Mouse (Mus musculus): Measurements from ENCODE around the gene Exoc8. TPM values are rescaled to one million over a fixed set of nuclear protein-coding genes. Genes with fewer than 3 reads are reported as not detected.

Gene Exoc8
- total RNA-seq, 1 experiment, result 16.8 TPM

- TF ChIP-seq CHD2 (IDR thresholded peaks at IDR 0.05; ENCODE audit: low read depth, low read length) (no peak), HCFC1 (IDR thresholded peaks at IDR 0.05; ENCODE audit: borderline replicate concordance, insufficient read depth, low read length) (no peak), ZNF384 (IDR thresholded peaks at IDR 0.05; ENCODE audit: low read depth, low read length) (no peak), ZC3H11A (IDR thresholded peaks at IDR 0.05; ENCODE audit: borderline replicate concordance, low read depth, low read length) (no peak), MAFK (IDR thresholded peaks at IDR 0.05; ENCODE audit: insufficient read depth, low read depth, low read length) (no peak)
- no peak for DNase-seq (ENCODE audit: low read depth, low spot score)
- Histone ChIP-seq H3K27ac (ENCODE audit: insufficient read depth, low read depth, low read length, poor library complexity, severe bottlenecking) (no peak overlapping the region), H3K9ac (ENCODE audit: insufficient read depth, low read depth, low read length, poor library complexity, severe bottlenecking) (no peak overlapping the region), H3K36me3 (ENCODE audit: control insufficient read depth, insufficient read depth, low read length, poor library complexity, severe bottlenecking) (peaks cover 34% of the 10 kb centered on the region), H3K9me3 (ENCODE audit: control insufficient read depth, insufficient read depth, low read depth, low read length) (no peaks in the 10 kb centered on the region), H3K4me1 (ENCODE audit: control insufficient read depth in 2 of 2, insufficient read depth in 2 of 2, low read length in 2 of 2, poor library complexity in 1 of 2) (peaks cover 0 to 10% of the 10 kb centered on the region in 2 experiments; a peak in 2 of 4 replicates), H3K4me3 (ENCODE audit: insufficient read depth in 1 of 2, low read depth in 1 of 2, low read length in 2 of 2, poor library complexity in 1 of 2, severe bottlenecking in 1 of 2) (no peak overlapping the region)
- in situ Hi-C loops (cut with MboI; ENCODE audit: low sequenced_read_pairs in 2 of 2, unreplicated experiment in 2 of 2), result no loop called here
These were observed 4.9 kb downstream of the Exoc8 start for GRCm38 (mm10) chr8:124892596-124892995.

DNA sequence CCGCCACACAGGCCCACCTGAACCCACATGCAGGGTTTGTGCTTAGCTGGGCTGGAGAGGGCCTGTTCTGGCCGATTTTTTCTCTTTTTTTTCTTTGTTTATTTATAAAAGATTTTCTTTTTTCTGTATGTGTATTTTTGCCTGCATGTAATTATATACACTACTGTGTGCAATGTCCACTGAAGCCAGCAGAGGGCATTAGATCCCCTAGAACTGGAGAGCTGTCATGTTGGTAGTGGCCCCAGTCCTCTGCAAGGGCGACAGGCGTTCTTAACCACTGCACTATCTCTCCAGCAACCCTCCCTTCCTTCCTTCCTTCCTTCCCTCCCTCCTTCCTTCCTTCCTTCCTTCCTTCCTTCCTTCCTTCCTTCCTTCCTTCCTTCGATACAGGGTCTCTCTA is 9.1 kb downstream of the Exoc8 start:
- Histone ChIP-seq H3K9me3 (ENCODE audit: control insufficient read depth, insufficient read depth, low read depth, low read length) (no peaks in the 10 kb centered on the region), H3K4me1 (ENCODE audit: control insufficient read depth in 2 of 2, insufficient read depth in 2 of 2, low read length in 2 of 2, poor library complexity in 1 of 2) (no peaks in the 10 kb centered on the region), H3K9ac (ENCODE audit: insufficient read depth, low read depth, low read length, poor library complexity, severe bottlenecking) (no peak overlapping the region), H3K4me3 (ENCODE audit: insufficient read depth in 1 of 2, low read depth in 1 of 2, low read length in 2 of 2, poor library complexity in 1 of 2, severe bottlenecking in 1 of 2) (no peak overlapping the region), H3K27ac (ENCODE audit: insufficient read depth, low read depth, low read length, poor library complexity, severe bottlenecking) (no peak overlapping the region), H3K36me3 (ENCODE audit: control insufficient read depth, insufficient read depth, low read length, poor library complexity, severe bottlenecking) (peaks cover 57% of the 10 kb centered on the region)
- in situ Hi-C loops (cut with MboI; ENCODE audit: low sequenced_read_pairs in 2 of 2, unreplicated experiment in 2 of 2), result no loop called here
- DNase-seq (ENCODE audit: low read depth, low spot score), result no peak
- TF ChIP-seq CHD2 (IDR thresholded peaks at IDR 0.05; ENCODE audit: low read depth, low read length) (no peak), HCFC1 (IDR thresholded peaks at IDR 0.05; ENCODE audit: borderline replicate concordance, insufficient read depth, low read length) (no peak), ZC3H11A (IDR thresholded peaks at IDR 0.05; ENCODE audit: borderline replicate concordance, low read depth, low read length) (no peak), MAFK (IDR thresholded peaks at IDR 0.05; ENCODE audit: insufficient read depth, low read depth, low read length) (no peak)

GRCm38 (mm10) chr8:124878946-124879526 is 18.5 kb downstream of the Exoc8 start:
- DNase-seq (ENCODE audit: low read depth, low spot score), result no peak
- Histone ChIP-seq H3K9me3 (ENCODE audit: control insufficient read depth, insufficient read depth, low read depth, low read length) (no peaks in the 10 kb centered on the region), H3K4me3 (ENCODE audit: insufficient read depth in 1 of 2, low read depth in 1 of 2, low read length in 2 of 2, poor library complexity in 1 of 2, severe bottlenecking in 1 of 2) (no peak overlapping the region), H3K36me3 (ENCODE audit: control insufficient read depth, insufficient read depth, low read length, poor library complexity, severe bottlenecking) (peaks cover 74% of the 10 kb centered on the region), H3K4me1 (ENCODE audit: control insufficient read depth in 2 of 2, insufficient read depth in 2 of 2, low read length in 2 of 2, poor library complexity in 1 of 2) (no peaks in the 10 kb centered on the region), H3K9ac (ENCODE audit: insufficient read depth, low read depth, low read length, poor library complexity, severe bottlenecking) (no peak overlapping the region), H3K27ac (ENCODE audit: insufficient read depth, low read depth, low read length, poor library complexity, severe bottlenecking) (no peak overlapping the region)
- TF ChIP-seq ZNF384 (IDR thresholded peaks at IDR 0.05; ENCODE audit: low read depth, low read length) (no peak), ZC3H11A (IDR thresholded peaks at IDR 0.05; ENCODE audit: borderline replicate concordance, low read depth, low read length) (no peak), HCFC1 (IDR thresholded peaks at IDR 0.05; ENCODE audit: borderline replicate concordance, insufficient read depth, low read length) (no peak), MAFK (IDR thresholded peaks at IDR 0.05; ENCODE audit: insufficient read depth, low read depth, low read length) (no peak), CHD2 (IDR thresholded peaks at IDR 0.05; ENCODE audit: low read depth, low read length) (no peak)
- in situ Hi-C loops (cut with MboI; ENCODE audit: low sequenced_read_pairs in 2 of 2, unreplicated experiment in 2 of 2), result no loop called here

DNA sequence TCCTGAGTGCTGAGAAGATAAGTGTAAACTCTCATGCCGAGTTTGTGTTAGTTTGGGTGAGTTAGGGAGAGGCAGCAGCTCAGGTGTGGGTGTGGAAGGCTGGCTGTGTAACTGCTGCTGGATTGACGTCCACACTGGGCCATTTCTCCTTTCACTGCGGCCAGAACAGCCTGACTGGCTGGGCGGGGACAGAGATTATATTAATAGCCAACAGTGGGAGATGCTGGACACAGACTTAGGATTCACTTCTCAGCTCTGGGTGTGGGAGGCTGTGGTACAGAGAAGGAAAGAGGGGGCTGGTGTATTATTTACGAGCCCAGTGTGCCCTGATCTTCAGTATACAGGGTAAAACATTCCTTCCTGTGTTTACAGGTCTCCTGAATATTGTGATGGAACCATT is 19.4 kb downstream of the Exoc8 start:
- Histone ChIP-seq H3K4me1 (ENCODE audit: control insufficient read depth in 2 of 2, insufficient read depth in 2 of 2, low read length in 2 of 2, poor library complexity in 1 of 2) (no peaks in the 10 kb centered on the region; a peak in 1 of 4 replicates), H3K27ac (ENCODE audit: insufficient read depth, low read depth, low read length, poor library complexity, severe bottlenecking) (no peak overlapping the region), H3K36me3 (ENCODE audit: control insufficient read depth, insufficient read depth, low read length, poor library complexity, severe bottlenecking) (peaks cover 71% of the 10 kb centered on the region), H3K9ac (ENCODE audit: insufficient read depth, low read depth, low read length, poor library complexity, severe bottlenecking) (no peak overlapping the region), H3K4me3 (ENCODE audit: insufficient read depth in 1 of 2, low read depth in 1 of 2, low read length in 2 of 2, poor library complexity in 1 of 2, severe bottlenecking in 1 of 2) (no peak overlapping the region), H3K9me3 (ENCODE audit: control insufficient read depth, insufficient read depth, low read depth, low read length) (no peaks in the 10 kb centered on the region)
- in situ Hi-C loops (cut with MboI; ENCODE audit: low sequenced_read_pairs in 2 of 2, unreplicated experiment in 2 of 2), result no loop called here
- TF ChIP-seq HCFC1 (IDR thresholded peaks at IDR 0.05; ENCODE audit: borderline replicate concordance, insufficient read depth, low read length) (no peak), MAFK (IDR thresholded peaks at IDR 0.05; ENCODE audit: insufficient read depth, low read depth, low read length) (no peak), ZNF384 (IDR thresholded peaks at IDR 0.05; ENCODE audit: low read depth, low read length) (no peak), CHD2 (IDR thresholded peaks at IDR 0.05; ENCODE audit: low read depth, low read length) (no peak), ZC3H11A (IDR thresholded peaks at IDR 0.05; ENCODE audit: borderline replicate concordance, low read depth, low read length) (no peak)
- DNase-seq (ENCODE audit: low read depth, low spot score), result no peak
